ENCODE assay signal across 8 mouse cellular contexts in genomic region chr17:70872094-70872929, GRCm38 (mm10). TPM values are rescaled to one million over a fixed set of nuclear protein-coding genes. Genes with fewer than 3 reads are reported as not detected.
A peak's percentile ranks its signal among the peaks of the same experiment; 100 is the strongest.
DNase-seq lines count a peak whose midpoint lies in the region; ATAC-seq and TF ChIP-seq lines count a peak whose summit lies in the region.

No protein-coding gene starts in this region.

- H3K27ac ChIP-seq in lung, embryonic 14.5 days (ENCODE audit: low read depth) = no peak overlapping the region
- H3K27ac ChIP-seq in embryonic facial prominence, embryonic 11.5 days (replicated peaks; ENCODE audit: low read depth, low read length) = peak overlapping the region; percentile 52
- peak overlapping the region; percentile 38 for H3K27ac ChIP-seq in neural tube, embryonic 13.5 days (replicated peaks)
- H3K27ac ChIP-seq in cerebellum, adult 2 months (ENCODE audit: insufficient read depth, low read length) = no peak overlapping the region
- no peak overlapping the region for H3K27ac ChIP-seq in gastrocnemius, adult 2 months

- TF ChIP-seq CTCF in lung, embryonic 14.5 days (IDR thresholded peaks at IDR 0.05; ENCODE audit: low read depth) = no peak
- no peak for TF ChIP-seq CTCF in lung, adult 2 months (IDR thresholded peaks at IDR 0.05; ENCODE audit: insufficient read depth, low read length)
- TF ChIP-seq CTCF in cerebellum, adult 2 months (IDR thresholded peaks at IDR 0.05; ENCODE audit: borderline replicate concordance, insufficient read depth, low read depth, low read length) = no peak
- TF ChIP-seq CTCF in gastrocnemius, adult 2 months (IDR thresholded peaks at IDR 0.05) = no peak

- DNase-seq in lung, embryonic 14.5 days = peak; percentile 29
- no peak for DNase-seq in lung, adult 2 months
- peak; percentile 86 for DNase-seq in embryonic facial prominence, embryonic 11.5 days (ENCODE audit: low spot score)
- DNase-seq in hindlimb bud, embryonic 11.5 days (ENCODE audit: extremely low spot score, low read depth, low spot score) = peak; percentile 22
- DNase-seq in adipocyte (ENCODE audit: low spot score) = no peak
- DNase-seq in cerebellum, adult 2 months = no peak
- DNase-seq in gastrocnemius, adult 2 months = no peak

- peak; percentile 55; the same call in 1 of the 2 replicates for ATAC-seq in lung, embryonic 14.5 days (ENCODE audit: insufficient read depth)
- peak; percentile 84 for ATAC-seq in embryonic facial prominence, embryonic 11.5 days (replicated peaks; ENCODE audit: insufficient number of reproducible peaks, low FRiP score, low TSS enrichment, low read depth)
- ATAC-seq in neural tube, embryonic 13.5 days (ENCODE audit: low read depth) = peak; percentile 87

- no peaks in the 10 kb centered on the region for H3K9me3 ChIP-seq in lung, embryonic 14.5 days (ENCODE audit: low read depth, low read length)
- H3K9me3 ChIP-seq in embryonic facial prominence, embryonic 11.5 days (replicated peaks; ENCODE audit: control insufficient read depth, low read length) = no peaks in the 10 kb centered on the region
- no peaks in the 10 kb centered on the region for H3K9me3 ChIP-seq in neural tube, embryonic 13.5 days

- no peak overlapping the region for H3K4me3 ChIP-seq in lung, embryonic 14.5 days (ENCODE audit: low read depth, low read length)
- no peak overlapping the region for H3K4me3 ChIP-seq in lung, adult 2 months (replicated peaks; ENCODE audit: extremely low read depth, low read depth, low read length)
- no peak overlapping the region for H3K4me3 ChIP-seq in embryonic facial prominence, embryonic 11.5 days (ENCODE audit: low read depth, low read length)
- H3K4me3 ChIP-seq in neural tube, embryonic 13.5 days = 0 out of 2 replicates have a peak overlapping the region, but pooled peaks have one; percentile 18
- H3K4me3 ChIP-seq in cerebellum, adult 2 months (replicated peaks; ENCODE audit: insufficient read depth, low read depth, low read length) = no peak overlapping the region
- no peak overlapping the region for H3K4me3 ChIP-seq in gastrocnemius, adult 2 months

- intact Hi-C loops in gastrocnemius, adult 2 months (cut with DNase I) = no loop called here

- 19% methylated on average over 14 of the region's 14 CpGs for WGBS in lung, embryonic 14.5 days
- WGBS in lung, adult 2 months = 44% methylated on average over 14 of the region's 14 CpGs
- 9% methylated on average over 14 of the region's 14 CpGs for WGBS in embryonic facial prominence, embryonic 11.5 days
- WGBS in neural tube, embryonic 13.5 days = 4% methylated on average over 14 of the region's 14 CpGs
- 49% methylated on average over 14 of the region's 14 CpGs for WGBS in cerebellum, adult 2 months

- no peak overlapping the region for H3K9ac ChIP-seq in lung, embryonic 14.5 days
- H3K9ac ChIP-seq in embryonic facial prominence, embryonic 11.5 days (replicated peaks; ENCODE audit: low read length) = peak overlapping the region; percentile 54; the same call in 1 of the 2 replicates
- H3K9ac ChIP-seq in neural tube, embryonic 13.5 days = peak overlapping the region; percentile 53

- H3K4me2 ChIP-seq in lung, embryonic 14.5 days = peak overlapping the region; percentile 57
- H3K4me2 ChIP-seq in embryonic facial prominence, embryonic 11.5 days (ENCODE audit: low read depth, low read length) = peak overlapping the region; percentile 33
- peak overlapping the region; percentile 54 for H3K4me2 ChIP-seq in neural tube, embryonic 13.5 days

- H3K27me3 ChIP-seq in lung, embryonic 14.5 days (ENCODE audit: insufficient read depth, low read length) = no peaks in the 10 kb centered on the region
- no peaks in the 10 kb centered on the region for H3K27me3 ChIP-seq in embryonic facial prominence, embryonic 11.5 days (ENCODE audit: control insufficient read depth, insufficient read depth, low read length)
- no peaks in the 10 kb centered on the region for H3K27me3 ChIP-seq in neural tube, embryonic 13.5 days
- H3K27me3 ChIP-seq in cerebellum, adult 2 months (ENCODE audit: control insufficient read depth, insufficient read depth, low read length) = no peaks in the 10 kb centered on the region

- H3K36me3 ChIP-seq in lung, embryonic 14.5 days (ENCODE audit: insufficient read depth) = no peaks in the 10 kb centered on the region
- H3K36me3 ChIP-seq in embryonic facial prominence, embryonic 11.5 days (replicated peaks; ENCODE audit: control insufficient read depth, insufficient read depth, low read depth, low read length) = no peaks in the 10 kb centered on the region
- no peaks in the 10 kb centered on the region for H3K36me3 ChIP-seq in neural tube, embryonic 13.5 days

- H3K4me1 ChIP-seq in lung, embryonic 14.5 days (ENCODE audit: insufficient read depth) = no peaks in the 10 kb centered on the region
- H3K4me1 ChIP-seq in lung, adult 2 months (ENCODE audit: control insufficient read depth, insufficient read depth, low read length) = peaks cover 2% of the 10 kb centered on the region; the same call in 1 of the 2 replicates
- peaks cover 7% of the 10 kb centered on the region for H3K4me1 ChIP-seq in embryonic facial prominence, embryonic 11.5 days (ENCODE audit: control insufficient read depth, insufficient read depth, low read length)
- peaks cover 21% of the 10 kb centered on the region for H3K4me1 ChIP-seq in neural tube, embryonic 13.5 days (replicated peaks)
- H3K4me1 ChIP-seq in cerebellum, adult 2 months (ENCODE audit: control insufficient read depth, insufficient read depth, low read length) = no peaks in the 10 kb centered on the region

- TF ChIP-seq POLR2A in lung, adult 2 months (IDR thresholded peaks at IDR 0.05; ENCODE audit: borderline replicate concordance, extremely low read depth, low read depth, low read length) = no peak
- TF ChIP-seq POLR2A in cerebellum, adult 2 months (IDR thresholded peaks at IDR 0.05; ENCODE audit: borderline replicate concordance, insufficient read depth, low read length) = no peak

RNA-seq across cellular contexts. Expression of gene Tgif1, which starts 19.0 kb away (rescaled TPM):
- polyA plus RNA-seq in lung, embryonic 14.5 days (2014; fragmentation: Nextera tagmentation; extraction: Ambion mirVana) = 60.3 and 63.1 TPM in 2 replicates
- 14.1 and 25.2 TPM in 2 replicates for polyA plus RNA-seq in lung, adult 2 months (2012; rRNA removed)
- 92.4 and 96.5 TPM in 2 replicates for polyA plus RNA-seq in embryonic facial prominence, embryonic 11.5 days (2014; fragmentation: Nextera tagmentation; extraction: Ambion mirVana)
- polyA plus RNA-seq in neural tube, embryonic 13.5 days (2015; fragmentation: Nextera tagmentation; extraction: Ambion mirVana) = 26.7 and 27.8 TPM in 2 replicates
- polyA plus RNA-seq in cerebellum, adult 2 months (2012; rRNA removed) = 3.5 and 4.0 TPM in 2 replicates
- 1 to 10 TPM; 3.1 to 8.5 TPM for total RNA-seq in gastrocnemius, adult 2 months (2021)

Comparison
In these comparisons a context has a peak if more than half of its experiments do, and no peak if none do; other contexts are left out.
1. DNase-seq: peak in lung, embryonic 14.5 days (single experiment), embryonic facial prominence, embryonic 11.5 days (single experiment) and hindlimb bud, embryonic 11.5 days (single experiment); none in lung, adult 2 months (single experiment), adipocyte (single experiment), cerebellum, adult 2 months (0 of 2) and gastrocnemius, adult 2 months (single experiment).
2. H3K27ac ChIP-seq: peak in embryonic facial prominence, embryonic 11.5 days (single experiment) and neural tube, embryonic 13.5 days (single experiment); none in lung, embryonic 14.5 days (single experiment), cerebellum, adult 2 months (single experiment) and gastrocnemius, adult 2 months (single experiment).
3. Peak in every context shown above with its lines, with median percentiles within 50 percentile points of each other: ATAC-seq and H3K4me2 ChIP-seq.